Mouse (Mus musculus) heart, adult 2 months (tissue): Measurements from ENCODE around the gene Fam83e. TPM values are rescaled to one million over a fixed set of nuclear protein-coding genes. Genes with fewer than 3 reads are reported as not detected.
A peak's percentile ranks its signal among the peaks of the same experiment; 100 is the strongest.

Experiments used
- DNase-seq, 2 experiments: peaks; one replicate each; pipeline ENCODE4 v3.0.0; 2021
- H3K27ac ChIP-seq: fragments of 200-600 bp; 2 replicates; pipeline ENCODE4 v1.8.1; 2022
- H3K27me3 ChIP-seq: fragments of 200-500 bp; 2 replicates; pipeline ENCODE4 v1.6.1; 2012; ENCODE audit warnings: mild to moderate bottlenecking, low read length, inconsistent platforms, mixed read lengths; ENCODE audit not compliant: control insufficient read depth, insufficient read depth
- H3K36me3 ChIP-seq: fragments of 200-500 bp; 2 replicates; pipeline ENCODE4 v1.6.1; 2012; ENCODE audit warnings: low read length, inconsistent platforms; ENCODE audit not compliant: control insufficient read depth, insufficient read depth
- H3K4me1 ChIP-seq: fragments of 200-500 bp; 2 replicates; pipeline ENCODE4 v1.6.1; 2011; ENCODE audit warnings: low read length; ENCODE audit not compliant: control insufficient read depth, insufficient read depth
- H3K4me3 ChIP-seq: fragments of 200-600 bp; 2 replicates; pipeline ENCODE4 v1.8.1; 2022
- H3K79me2 ChIP-seq: fragments of 200-500 bp; replicated peaks from 2 replicates; pipeline ENCODE4 v1.6.1; 2012; ENCODE audit warnings: mild to moderate bottlenecking, inconsistent platforms, low read length, moderate library complexity, mixed read lengths; ENCODE audit not compliant: control insufficient read depth, insufficient read depth
- H3K9ac ChIP-seq: fragments of 200-500 bp; 2 replicates; pipeline ENCODE4 v1.6.1; 2012; ENCODE audit warnings: low read depth, mild to moderate bottlenecking, control low read depth, inconsistent platforms, low read length, mixed read lengths
- CTCF ChIP-seq: fragments of 200-600 bp; IDR thresholded peaks from 2 replicates; pipeline ENCODE4 v1.8.1; 2022; ENCODE audit warnings: antibody characterized with exemption, mild to moderate bottlenecking, moderate library complexity
- EP300 ChIP-seq: fragments of 200-500 bp; IDR thresholded peaks from 2 replicates; pipeline ENCODE4 v1.6.1; 2011; ENCODE audit warnings: low read depth, low read length, control low read depth; ENCODE audit not compliant: insufficient read depth
- POLR2A ChIP-seq: fragments of 200-500 bp; IDR thresholded peaks from 2 replicates; pipeline ENCODE4 v1.6.1; 2011; ENCODE audit warnings: mild to moderate bottlenecking, low read depth, low read length, control low read depth; ENCODE audit not compliant: insufficient read depth
- WGBS: fragments of 180-500 bp; shearing (Covaris S2); methylation state at CpG from one replicate; pipeline ENCODE4 v1.1.7; 2018; 5-methylcytosine and 5-hydroxymethylcytosine counted together
- intact Hi-C: fragments of 180-260 bp; cut with DNase I; formaldehyde crosslinking; loops from one replicate; pipeline ENCODE4 v1.15.1; 2025
- polyA plus RNA-seq: library from polyadenylated mRNA; depleted of rRNA; stranded (reverse); fragments of >200 nt; gene quantifications from 2 replicates; pipeline ENCODE4 v1.2.3, GENCODE M21; 2012
- total RNA-seq, 2 experiments: library from RNA; stranded (reverse); gene quantifications; 2 replicates each; pipeline ENCODE4 v1.2.3; 2021

Gene Fam83e
- total and polyA plus RNA-seq, 3 experiments, result 0.13 to 1.1 (median 0.34) TPM

GRCm38 (mm10) chr7:45739820-45740219 is 18.8 kb downstream of the Fam83e start:
- intact Hi-C loops, result loop anchor here (1.0 to 2.0 kb wide), 3 partner anchors 61 to 269 kb away; no protein-coding TSS in a partner anchor
- H3K27me3 ChIP-seq, result no peaks in the 10 kb centered on the region
- H3K4me3 ChIP-seq, result no peak overlapping the region
- H3K9ac ChIP-seq, result no peak overlapping the region
- WGBS, result 69% methylated on average over 10 of the region's 10 CpGs
- TF ChIP-seq CTCF (no peak), EP300 (no peak), POLR2A (no peak)
- DNase-seq, result no peak
- H3K27ac ChIP-seq, result no peak overlapping the region
- no peaks in the 10 kb centered on the region for H3K36me3 ChIP-seq
- H3K4me1 ChIP-seq, result no peaks in the 10 kb centered on the region
- no peaks in the 10 kb centered on the region for H3K79me2 ChIP-seq

GRCm38 (mm10) chr7:45741308-45741707 is 20.3 kb downstream of the Fam83e start:
- no peak overlapping the region for H3K4me3 ChIP-seq
- no peaks in the 10 kb centered on the region for H3K4me1 ChIP-seq

GRCm38 (mm10) chr7:45741777-45742176 is 20.8 kb downstream of the Fam83e start:
- no peaks in the 10 kb centered on the region for H3K4me1 ChIP-seq
- no peak for DNase-seq
- no peak overlapping the region for H3K4me3 ChIP-seq
- no peaks in the 10 kb centered on the region for H3K27me3 ChIP-seq
- no peak overlapping the region for H3K27ac ChIP-seq
- no peaks in the 10 kb centered on the region for H3K36me3 ChIP-seq
- WGBS, result 46% methylated on average over 11 of the region's 11 CpGs
- H3K9ac ChIP-seq, result no peak overlapping the region
- H3K79me2 ChIP-seq, result no peaks in the 10 kb centered on the region
- intact Hi-C loops, result no loop called here
- no peak for TF ChIP-seq EP300
- TF ChIP-seq POLR2A, result 0 out of 2 replicates have a peak, but pooled peaks have one; percentile 49
- no peak for TF ChIP-seq CTCF

More at GRCm38 (mm10) chr7:45741308-45741707, 20.3 kb downstream of the Fam83e start:
- intact Hi-C loops, result no loop called here
- no peaks in the 10 kb centered on the region for H3K79me2 ChIP-seq
- TF ChIP-seq CTCF (no peak), POLR2A (no peak), EP300 (no peak)
- H3K27ac ChIP-seq, result no peak overlapping the region
- WGBS, result 83% methylated on average over 12 of the region's 12 CpGs
- H3K36me3 ChIP-seq, result no peaks in the 10 kb centered on the region
- no peak for DNase-seq
- H3K27me3 ChIP-seq, result no peaks in the 10 kb centered on the region
- no peak overlapping the region for H3K9ac ChIP-seq

GRCm38 (mm10) chr7:45742338-45742737 is 21.3 kb downstream of the Fam83e start:
- intact Hi-C loops, result no loop called here
- Histone ChIP-seq H3K79me2 (no peaks in the 10 kb centered on the region), H3K4me1 (no peaks in the 10 kb centered on the region), H3K9ac (no peak overlapping the region), H3K4me3 (no peak overlapping the region), H3K36me3 (no peaks in the 10 kb centered on the region), H3K27me3 (no peaks in the 10 kb centered on the region), H3K27ac (no peak overlapping the region)
- DNase-seq, result no peak
- no peak for TF ChIP-seq POLR2A
- TF ChIP-seq CTCF, result no peak
- no peak for TF ChIP-seq EP300
- WGBS, result 30% methylated on average over 19 of the region's 19 CpGs

- Histone ChIP-seq H3K4me3 (no peak overlapping the region), H3K27ac (no peak overlapping the region), H3K36me3 (no peaks in the 10 kb centered on the region), H3K27me3 (no peaks in the 10 kb centered on the region), H3K9ac (no peak overlapping the region), H3K79me2 (no peaks in the 10 kb centered on the region), H3K4me1 (peaks cover 2% of the 10 kb centered on the region; the same call in 1 of the 2 replicates)
- no peak for TF ChIP-seq EP300
- TF ChIP-seq POLR2A, result no peak
- 60% methylated on average over 2 of the region's 2 CpGs for WGBS
- intact Hi-C loops, result no loop called here
- peak in 1 of 2 experiments; percentile 33 for DNase-seq
Observed at GRCm38 (mm10) chr7:45744387-45744786, 23.4 kb downstream of the Fam83e start.

GRCm38 (mm10) chr7:45746518-45746917 is 25.5 kb downstream of the Fam83e start:
- 59% methylated on average over 6 of the region's 6 CpGs for WGBS
- no peak for DNase-seq
- Histone ChIP-seq H3K4me3 (no peak overlapping the region), H3K36me3 (no peaks in the 10 kb centered on the region), H3K9ac (no peak overlapping the region), H3K27ac (no peak overlapping the region), H3K27me3 (no peaks in the 10 kb centered on the region), H3K79me2 (no peaks in the 10 kb centered on the region), H3K4me1 (peaks cover 2% of the 10 kb centered on the region; the same call in 1 of the 2 replicates)
- TF ChIP-seq CTCF (peak; percentile 54), POLR2A (no peak), EP300 (no peak)
- intact Hi-C loops, result no loop called here
